Mouse (Mus musculus) liver, adult 2 months (tissue): Measurements from ENCODE around the gene Gm3839. TPM values are rescaled to one million over a fixed set of nuclear protein-coding genes. Genes with fewer than 3 reads are reported as not detected.

Experiments
- DNase-seq: peaks from one replicate; pipeline ENCODE4 v3.0.0-alpha.2; 2011; ENCODE audit warnings: low read depth, low spot score; ENCODE audit errors: extremely low read depth
- H3K27ac ChIP-seq: fragments of 200-500 bp; replicated peaks from 2 replicates; pipeline ENCODE4 v1.5.1; 2012; ENCODE audit warnings: low read depth, mild to moderate bottlenecking, control low read depth, inconsistent platforms, low read length; ENCODE audit not compliant: insufficient read depth
- H3K27me3 ChIP-seq: fragments of 200-500 bp; 2 replicates; pipeline ENCODE4 v1.6.1; 2012; ENCODE audit warnings: mild to moderate bottlenecking, moderate library complexity, low read length, inconsistent platforms; ENCODE audit not compliant: control insufficient read depth, insufficient read depth
- H3K36me3 ChIP-seq: fragments of 200-500 bp; 2 replicates; pipeline ENCODE4 v1.6.1; 2012; ENCODE audit warnings: low read length, inconsistent platforms; ENCODE audit not compliant: control insufficient read depth, insufficient read depth
- H3K4me1 ChIP-seq: fragments of 200-500 bp; 2 replicates; pipeline ENCODE4 v1.6.1; 2011; ENCODE audit warnings: low read length; ENCODE audit not compliant: control insufficient read depth, insufficient read depth
- H3K4me3 ChIP-seq: fragments of 200-500 bp; 2 replicates; pipeline ENCODE4 v1.5.1; 2011; ENCODE audit warnings: low read depth, mild to moderate bottlenecking, control low read depth, low read length, moderate library complexity; ENCODE audit not compliant: insufficient read depth
- H3K79me2 ChIP-seq: fragments of 200-500 bp; 2 replicates; pipeline ENCODE4 v1.6.1; 2012; ENCODE audit warnings: inconsistent platforms, mild to moderate bottlenecking, low read length, moderate library complexity; ENCODE audit not compliant: control insufficient read depth, insufficient read depth
- H3K9ac ChIP-seq: fragments of 200-500 bp; 2 replicates; pipeline ENCODE4 v1.6.1; 2012; ENCODE audit warnings: low read depth, mild to moderate bottlenecking, control low read depth, inconsistent platforms, low read length
- CTCF ChIP-seq: fragments of 200-500 bp; IDR thresholded peaks from 2 replicates; pipeline ENCODE4 v1.5.1; 2011; ENCODE audit warnings: low read depth, low read length, control low read depth
- POLR2A ChIP-seq: fragments of 200-500 bp; IDR thresholded peaks from 2 replicates; pipeline ENCODE4 v1.6.1; 2011; ENCODE audit warnings: low read length, control low read depth; ENCODE audit not compliant: insufficient read depth; ENCODE audit errors: extremely low read depth
- WGBS: fragments of 180-500 bp; shearing (Covaris S2); methylation state at CpG from one replicate; pipeline ENCODE4 v1.1.7; 2018; 5-methylcytosine and 5-hydroxymethylcytosine counted together
- polyA plus RNA-seq: library from polyadenylated mRNA; depleted of rRNA; stranded (reverse); fragments of >200 nt; gene quantifications from 2 replicates; pipeline ENCODE4 v1.2.3, GENCODE M21; 2012; rRNA removed
- total RNA-seq: library from RNA; depleted of rRNA; stranded (reverse); fragments of >200 nt; gene quantifications from 2 replicates; pipeline ENCODE4 v1.2.3, GENCODE M21; 2014; rRNA removed

Gm3839 gene
- total and polyA plus RNA-seq, 2 experiments, result 4.4 to 6.2 TPM

DNA sequence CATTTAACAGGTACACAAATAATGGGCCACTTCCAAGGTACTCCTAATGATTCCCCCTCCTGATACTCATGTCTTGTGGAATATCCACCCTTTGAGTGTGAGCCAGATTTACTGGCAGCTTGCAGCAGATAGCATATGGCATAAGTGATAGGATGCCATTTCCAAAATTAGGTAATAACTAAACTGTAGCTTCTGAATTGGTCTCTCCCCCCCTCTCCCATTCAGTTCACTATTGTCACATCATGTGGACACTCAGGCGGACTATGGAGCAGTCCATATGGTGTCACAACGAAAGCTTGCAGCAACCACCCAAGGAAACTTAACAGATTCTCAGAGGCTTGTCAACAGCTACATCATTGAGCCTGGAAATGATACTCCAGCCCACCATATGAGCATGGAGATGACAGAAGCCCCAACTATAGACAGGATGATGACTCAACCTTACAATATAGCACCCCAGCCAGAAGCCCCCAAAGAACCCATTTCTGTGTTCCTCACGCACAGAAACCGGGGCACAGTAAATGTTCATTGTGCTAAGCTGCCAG is 99.3 kb downstream of the Gm3839 start:
- Histone ChIP-seq H3K79me2 (no peaks in the 10 kb centered on the region), H3K36me3 (no peaks in the 10 kb centered on the region), H3K4me1 (peaks cover 3% of the 10 kb centered on the region), H3K27ac (no peak overlapping the region), H3K9ac (no peak overlapping the region), H3K4me3 (no peak overlapping the region), H3K27me3 (no peaks in the 10 kb centered on the region)
- TF ChIP-seq CTCF (no peak), POLR2A (no peak)
- WGBS, result 94% methylated on average over 4 of the region's 4 CpGs
- no peak for DNase-seq

DNA sequence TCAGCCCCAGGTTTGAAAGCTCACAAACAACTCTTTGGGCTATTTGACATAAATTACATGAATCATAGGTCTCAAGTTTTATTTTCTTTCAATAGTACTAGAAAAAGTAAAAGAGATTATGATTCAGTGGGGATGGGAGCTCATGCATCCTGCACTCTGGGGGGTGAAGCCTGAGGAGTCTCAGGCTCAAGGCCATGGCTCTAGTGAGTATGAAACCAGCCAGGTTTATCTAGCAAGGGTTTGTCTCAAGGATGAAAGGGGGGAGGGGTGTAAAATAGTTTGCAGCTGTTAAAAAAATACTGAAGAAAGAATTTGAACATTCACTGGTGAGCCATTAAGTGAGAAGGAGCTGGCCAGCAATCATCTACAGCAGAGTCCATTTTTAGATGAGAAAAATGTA is 108.5 kb downstream of the Gm3839 start:
- Histone ChIP-seq H3K27ac (no peak overlapping the region), H3K4me3 (no peak overlapping the region), H3K79me2 (no peaks in the 10 kb centered on the region), H3K27me3 (no peaks in the 10 kb centered on the region), H3K9ac (no peak overlapping the region), H3K36me3 (no peaks in the 10 kb centered on the region), H3K4me1 (no peaks in the 10 kb centered on the region)
- DNase-seq, result no peak
- TF ChIP-seq POLR2A, result no peak
- TF ChIP-seq CTCF, result no peak

DNA sequence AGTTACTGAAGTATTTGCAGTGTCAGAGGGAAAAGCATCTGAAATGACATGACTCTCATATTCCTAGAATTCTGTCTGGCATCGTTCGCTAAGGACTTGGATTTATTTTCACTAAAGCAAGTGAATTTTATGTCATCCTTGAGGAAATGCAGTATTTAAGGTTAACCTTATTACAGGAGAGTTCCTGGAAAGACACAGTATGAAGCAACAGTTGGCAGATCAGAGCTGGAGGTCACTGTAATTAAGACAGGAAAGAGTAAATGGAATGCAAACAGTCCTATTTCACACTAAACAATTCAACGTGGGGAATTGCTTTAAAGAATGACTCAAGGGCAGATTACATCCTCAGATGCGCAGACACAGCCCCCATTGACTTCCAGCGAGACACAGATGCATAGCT is 112.0 kb downstream of the Gm3839 start:
- Histone ChIP-seq H3K27me3 (no peaks in the 10 kb centered on the region), H3K79me2 (no peaks in the 10 kb centered on the region), H3K4me1 (no peaks in the 10 kb centered on the region), H3K27ac (no peak overlapping the region), H3K9ac (no peak overlapping the region), H3K4me3 (no peak overlapping the region), H3K36me3 (no peaks in the 10 kb centered on the region)
- TF ChIP-seq CTCF (no peak), POLR2A (no peak)
- 60% methylated on average over 5 of the region's 5 CpGs for WGBS
- DNase-seq, result no peak

DNA sequence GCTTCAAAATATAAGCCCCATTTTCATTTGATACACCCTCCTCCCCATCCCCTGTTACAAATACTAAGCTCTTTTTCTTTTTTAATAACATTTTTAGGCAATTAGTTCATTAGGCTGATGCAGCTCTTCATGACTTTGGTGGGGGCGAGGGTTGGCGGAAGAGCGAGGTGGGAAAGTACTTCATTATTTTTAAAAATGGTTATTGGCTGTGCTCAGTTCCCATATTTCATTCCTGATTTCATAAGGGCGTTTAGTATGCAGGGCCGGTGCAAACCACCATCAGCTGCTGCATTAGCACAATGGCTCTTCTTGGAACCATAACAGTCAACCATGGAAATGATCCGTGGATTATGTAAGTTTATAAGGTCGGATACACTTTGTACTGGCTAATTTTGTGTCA is 124.4 kb downstream of the Gm3839 start:
- 85% methylated on average over 7 of the region's 7 CpGs for WGBS
- no peaks in the 10 kb centered on the region for H3K27me3 ChIP-seq
- no peaks in the 10 kb centered on the region for H3K36me3 ChIP-seq
- H3K4me1 ChIP-seq, result no peaks in the 10 kb centered on the region
- no peak for DNase-seq
- TF ChIP-seq CTCF, result no peak
- TF ChIP-seq POLR2A, result no peak
- no peak overlapping the region for H3K27ac ChIP-seq
- no peaks in the 10 kb centered on the region for H3K79me2 ChIP-seq
- H3K9ac ChIP-seq, result no peak overlapping the region
- H3K4me3 ChIP-seq, result no peak overlapping the region

Other genes starting within 250 kb of the Gm3839 start
- 6.5 and 7.6 TPM in 2 replicates for gene Fhit, start 194.7 kb downstream of the Gm3839 start, total RNA-seq
- 5.3 and 7.8 TPM in 2 replicates for gene Fhit, start 194.7 kb downstream of the Gm3839 start, polyA plus RNA-seq
- gene Ptprg, start 196.8 kb upstream of the Gm3839 start, total RNA-seq, result 19.9 and 21.4 TPM in 2 replicates
- gene Ptprg, start 196.8 kb upstream of the Gm3839 start, polyA plus RNA-seq, result 12.4 and 17.4 TPM in 2 replicates